Mouse (Mus musculus): ENCODE data around the gene Fam83g.
"Not testable (repeated sequence)": the region's sequence is repeated elsewhere in the genome, so short reads cannot be mapped to it uniquely, and the experiment has no call there.

Fam83g gene

GRCm38 (mm10) chr11:61683907-61684731 lies at the start of gene Fam83g:
Gene Fam83g (plus strand): TSS chr11:61684091.
- DNase-seq: no peak

- not testable (repeated sequence) for DNase-seq
Measured at GRCm38 (mm10) chr11:61636309-61636708, 47.6 kb upstream of the Fam83g start.

GRCm38 (mm10) chr11:61637413-61637812 lies 46.5 kb upstream of the Fam83g start:
- DNase-seq: no peak

- DNase-seq: no peak
Measured at GRCm38 (mm10) chr11:61637856-61638255, 46.0 kb upstream of the Fam83g start.

GRCm38 (mm10) chr11:61638764-61639536 lies 44.9 kb upstream of the Fam83g start:
- no peak for DNase-seq

GRCm38 (mm10) chr11:61639601-61640177 lies 44.2 kb upstream of the Fam83g start:
- no peak for DNase-seq

GRCm38 (mm10) chr11:61640585-61640984 lies 43.3 kb upstream of the Fam83g start:
- DNase-seq: peak in 1 of 2 experiments; percentile 1

GRCm38 (mm10) chr11:61642106-61642505 lies 41.8 kb upstream of the Fam83g start:
- no peak for DNase-seq

- DNase-seq: no peak
Measured at GRCm38 (mm10) chr11:61643184-61643961, 40.5 kb upstream of the Fam83g start.

- peak; percentile 57 to 68 for DNase-seq
Measured at GRCm38 (mm10) chr11:61644576-61645326, 39.1 kb upstream of the Fam83g start.

- DNase-seq: peak in 1 of 2 experiments; percentile 1
Measured at GRCm38 (mm10) chr11:61645357-61645857, 38.5 kb upstream of the Fam83g start.

GRCm38 (mm10) chr11:61646499-61647039 lies 37.3 kb upstream of the Fam83g start:
- no peak for DNase-seq

- DNase-seq: peak in 1 of 2 experiments; percentile 3
Measured at GRCm38 (mm10) chr11:61647110-61647910, 36.6 kb upstream of the Fam83g start.

GRCm38 (mm10) chr11:61647956-61648748 lies 35.7 kb upstream of the Fam83g start:
- peak; percentile 65 to 72 for DNase-seq

- no peak for DNase-seq
Measured at GRCm38 (mm10) chr11:61648749-61649115, 35.2 kb upstream of the Fam83g start.

- no peak for DNase-seq
Measured at GRCm38 (mm10) chr11:61649163-61649580, 34.7 kb upstream of the Fam83g start.

- DNase-seq: no peak
Measured at GRCm38 (mm10) chr11:61649626-61650025, 34.3 kb upstream of the Fam83g start.

- DNase-seq: no peak
Measured at GRCm38 (mm10) chr11:61650470-61651265, 33.2 kb upstream of the Fam83g start.

- no peak for DNase-seq
Measured at GRCm38 (mm10) chr11:61652216-61652615, 31.7 kb upstream of the Fam83g start.

Data from cerebellum, postnatal 10 days (tissue).